Mouse (Mus musculus) lung, adult 2 months (tissue): Measurements from ENCODE around the gene Trim46. TPM values are rescaled to one million over a fixed set of nuclear protein-coding genes. Genes with fewer than 3 reads are reported as not detected.

Source experiments
- DNase-seq: peaks from one replicate; pipeline ENCODE4 v3.0.0; 2022
- H3K4me1 ChIP-seq: fragments of 200-500 bp; 2 replicates; pipeline ENCODE4 v1.6.1; 2011; ENCODE audit warnings: low read length; ENCODE audit not compliant: control insufficient read depth, insufficient read depth
- H3K4me3 ChIP-seq: fragments of 200-500 bp; replicated peaks from 2 replicates; pipeline ENCODE3; 2011; ENCODE audit warnings: low read depth, mild to moderate bottlenecking, control low read depth, low read length; ENCODE audit errors: extremely low read depth
- CTCF ChIP-seq: fragments of 200-500 bp; IDR thresholded peaks from 2 replicates; pipeline ENCODE4 v1.5.1; 2011; ENCODE audit warnings: mild to moderate bottlenecking, low read length, control low read depth; ENCODE audit not compliant: insufficient read depth
- POLR2A ChIP-seq: fragments of 200-500 bp; IDR thresholded peaks from 2 replicates; pipeline ENCODE4 v1.6.1; 2011; ENCODE audit warnings: low read depth, mild to moderate bottlenecking, control low read depth, low read length, borderline replicate concordance; ENCODE audit errors: extremely low read depth
- WGBS: fragments of 180-500 bp; shearing (Covaris S2); methylation state at CpG from one replicate; pipeline ENCODE4 v1.1.7; 2018; 5-methylcytosine and 5-hydroxymethylcytosine counted together
- polyA plus RNA-seq: library from polyadenylated mRNA; depleted of rRNA; stranded (reverse); fragments of >200 nt; gene quantifications from 2 replicates; pipeline ENCODE4 v1.2.3, GENCODE M21; 2012

Gene Trim46
- polyA plus RNA-seq, 1 experiment, result 11.0 TPM

GRCm38 (mm10) chr3:89215853-89216252 lies 30.3 kb downstream of the Trim46 start:
- no peak for TF ChIP-seq POLR2A
- TF ChIP-seq CTCF, result peak; percentile 95
- peaks cover 9% of the 10 kb centered on the region for H3K4me1 ChIP-seq
- DNase-seq, result peak; percentile 84
- H3K4me3 ChIP-seq, result peak overlapping the region; percentile 2
- 0% methylated on average over 6 of the region's 6 CpGs for WGBS

- peak; percentile 48 for DNase-seq
- no peak for TF ChIP-seq POLR2A
- TF ChIP-seq CTCF, result no peak
- WGBS, result 3% methylated on average over 19 of the region's 19 CpGs
- Histone ChIP-seq H3K4me1 (peaks cover 9% of the 10 kb centered on the region), H3K4me3 (peak within 1 kb of the TSS; percentile 96)
Measured at GRCm38 (mm10) chr3:89214681-89215411, 31.3 kb downstream of the Trim46 start, which contains the start of gene Thbs3. Gene Thbs3, plus strand, starts transcription at chr3:89215180.

- H3K4me1 ChIP-seq, result peaks cover 9% of the 10 kb centered on the region
- WGBS, result 1% methylated on average over 69 of the region's 69 CpGs
- DNase-seq, result peak; percentile 93
- H3K4me3 ChIP-seq, result peak overlapping the region; percentile 96
- TF ChIP-seq POLR2A, result peak; percentile 67; the same call in 1 of the 2 replicates
- no peak for TF ChIP-seq CTCF
Measured at GRCm38 (mm10) chr3:89213803-89214530, 32.1 kb downstream of the Trim46 start.

- no peak overlapping the region for H3K4me3 ChIP-seq
- peaks cover 6% of the 10 kb centered on the region; the same call in 1 of the 2 replicates for H3K4me1 ChIP-seq
- DNase-seq, result no peak
- 44% methylated on average over 7 of the region's 7 CpGs for WGBS
- TF ChIP-seq CTCF, result no peak
- no peak for TF ChIP-seq POLR2A
Measured at GRCm38 (mm10) chr3:89210731-89211130, 35.4 kb downstream of the Trim46 start.

GRCm38 (mm10) chr3:89210162-89210561 lies 35.9 kb downstream of the Trim46 start:
- DNase-seq, result no peak
- 49% methylated on average over 13 of the region's 13 CpGs for WGBS
- H3K4me1 ChIP-seq, result peaks cover 5% of the 10 kb centered on the region; the same call in 1 of the 2 replicates
- no peak overlapping the region for H3K4me3 ChIP-seq
- TF ChIP-seq POLR2A, result no peak
- no peak for TF ChIP-seq CTCF

GRCm38 (mm10) chr3:89209731-89210130 lies 36.4 kb downstream of the Trim46 start:
- TF ChIP-seq CTCF, result no peak
- TF ChIP-seq POLR2A, result no peak
- DNase-seq, result no peak
- Histone ChIP-seq H3K4me1 (peaks cover 4% of the 10 kb centered on the region; the same call in 1 of the 2 replicates), H3K4me3 (no peak overlapping the region)
- 91% methylated on average over 7 of the region's 7 CpGs for WGBS

- no peak overlapping the region for H3K4me3 ChIP-seq
- 0 out of 2 replicates have a peak, but pooled peaks cover 3% of the 10 kb centered on the region for H3K4me1 ChIP-seq
- no peak for TF ChIP-seq CTCF
- 85% methylated on average over 6 of the region's 6 CpGs for WGBS
- no peak for DNase-seq
Measured at GRCm38 (mm10) chr3:89208736-89209135, 37.4 kb downstream of the Trim46 start.

- WGBS, result 89% methylated on average over 13 of the region's 13 CpGs
- no peak for DNase-seq
- TF ChIP-seq POLR2A, result no peak
- TF ChIP-seq CTCF, result no peak
- Histone ChIP-seq H3K4me3 (no peak overlapping the region), H3K4me1 (peaks cover 3% of the 10 kb centered on the region; the same call in 1 of the 2 replicates)
Measured at GRCm38 (mm10) chr3:89208075-89208657, 37.9 kb downstream of the Trim46 start.

GRCm38 (mm10) chr3:89206695-89207094 lies 39.4 kb downstream of the Trim46 start:
- DNase-seq, result no peak

More at GRCm38 (mm10) chr3:89206695-89207094, 39.4 kb downstream of the Trim46 start:
- H3K4me1 ChIP-seq, result peaks cover 4% of the 10 kb centered on the region; the same call in 1 of the 2 replicates
- no peak overlapping the region for H3K4me3 ChIP-seq
- WGBS, result 73% methylated on average over 2 of the region's 2 CpGs
- TF ChIP-seq POLR2A (no peak), CTCF (no peak)
